Mouse (Mus musculus) bone marrow, adult 2 months (tissue): ENCODE measurements around the gene Rgmb.

Source experiments
- CTCF ChIP-seq: fragments of 200-500 bp; IDR thresholded peaks from 2 replicates; pipeline ENCODE4 v1.5.1; 2011; ENCODE audit warnings: low read length, control low read depth; ENCODE audit not compliant: control insufficient read depth, insufficient read depth
- POLR2A ChIP-seq: fragments of 200-500 bp; IDR thresholded peaks from 2 replicates; pipeline ENCODE4 v1.6.1; 2011; ENCODE audit warnings: low read depth, mild to moderate bottlenecking, control low read depth, low read length, borderline replicate concordance; ENCODE audit not compliant: control insufficient read depth

GRCm38 (mm10) chr17:15787036-15787435 lies 43.8 kb downstream of the Rgmb start:
- no peak for TF ChIP-seq CTCF
- no peak for TF ChIP-seq POLR2A
